Mouse (Mus musculus): Measurements from ENCODE around the gene Elmsan1. TPM values are rescaled to one million over a fixed set of nuclear protein-coding genes. Genes with fewer than 3 reads are reported as not detected.

The Elmsan1 gene
- total RNA-seq, 2 experiments from 2014 or later: 12.3 to 13.5 TPM

- DNase-seq (ENCODE audit: extremely low spot score in 1 of 2, low spot score in 2 of 2): no peak
- intact Hi-C loops (cut with DNase I): no loop called here
Measured at GRCm38 (mm10) chr12:84198076-84198679, 20.5 kb downstream of the Elmsan1 start.

- DNase-seq (ENCODE audit: extremely low spot score in 1 of 2, low spot score in 2 of 2): no peak
- intact Hi-C loops (cut with DNase I): no loop called here
Measured at GRCm38 (mm10) chr12:84195195-84195594, 23.5 kb downstream of the Elmsan1 start.

GRCm38 (mm10) chr12:84194400-84195109, 24.1 kb downstream of the Elmsan1 start:
- intact Hi-C loops (cut with DNase I): no loop called here
- DNase-seq (ENCODE audit: extremely low spot score in 1 of 2, low spot score in 2 of 2): no peak

GRCm38 (mm10) chr12:84193642-84194399, 24.9 kb downstream of the Elmsan1 start:
- DNase-seq (ENCODE audit: extremely low spot score in 1 of 2, low spot score in 2 of 2): peak; percentile 88 to 95
- intact Hi-C loops (cut with DNase I): no loop called here

- DNase-seq (ENCODE audit: extremely low spot score in 1 of 2, low spot score in 2 of 2): peak in 1 of 2 experiments; percentile 90
- intact Hi-C loops (cut with DNase I): no loop called here
Measured at GRCm38 (mm10) chr12:84192741-84193641, 25.7 kb downstream of the Elmsan1 start.

- intact Hi-C loops (cut with DNase I): no loop called here
- DNase-seq (ENCODE audit: extremely low spot score in 1 of 2, low spot score in 2 of 2): no peak
Measured at GRCm38 (mm10) chr12:84192280-84192679, 26.4 kb downstream of the Elmsan1 start.

GRCm38 (mm10) chr12:84191770-84192169, 26.9 kb downstream of the Elmsan1 start:
- no peak for DNase-seq (ENCODE audit: extremely low spot score in 1 of 2, low spot score in 2 of 2)
- intact Hi-C loops (cut with DNase I): no loop called here

- intact Hi-C loops (cut with DNase I): no loop called here
- DNase-seq (ENCODE audit: extremely low spot score in 1 of 2, low spot score in 2 of 2): no peak
Measured at GRCm38 (mm10) chr12:84191190-84191589, 27.5 kb downstream of the Elmsan1 start.

- DNase-seq (ENCODE audit: extremely low spot score in 1 of 2, low spot score in 2 of 2): no peak
- intact Hi-C loops (cut with DNase I): no loop called here
Measured at GRCm38 (mm10) chr12:84190151-84190820, 28.4 kb downstream of the Elmsan1 start.

GRCm38 (mm10) chr12:84188881-84189444, 29.7 kb downstream of the Elmsan1 start:
- intact Hi-C loops (cut with DNase I): loop anchor here (2.0 kb wide), 1 partner anchor 32 kb away; no protein-coding TSS in a partner anchor
- DNase-seq (ENCODE audit: extremely low spot score in 1 of 2, low spot score in 2 of 2): no peak

GRCm38 (mm10) chr12:84187752-84188601, 30.7 kb downstream of the Elmsan1 start:
- intact Hi-C loops (cut with DNase I): loop anchor here (2.0 kb wide), 1 partner anchor 33 kb away; no protein-coding TSS in a partner anchor
- peak in 1 of 2 experiments; percentile 42 for DNase-seq (ENCODE audit: extremely low spot score in 1 of 2, low spot score in 2 of 2)

GRCm38 (mm10) chr12:84186950-84187349, 31.7 kb downstream of the Elmsan1 start:
- DNase-seq (ENCODE audit: extremely low spot score in 1 of 2, low spot score in 2 of 2): peak in 1 of 2 experiments; percentile 52
- intact Hi-C loops (cut with DNase I): no loop called here

GRCm38 (mm10) chr12:84186536-84186935, 32.1 kb downstream of the Elmsan1 start:
- DNase-seq (ENCODE audit: extremely low spot score in 1 of 2, low spot score in 2 of 2): no peak

GRCm38 (mm10) chr12:84185547-84185946, 33.1 kb downstream of the Elmsan1 start:
- intact Hi-C loops (cut with DNase I): no loop called here
- no peak for DNase-seq (ENCODE audit: extremely low spot score in 1 of 2, low spot score in 2 of 2)

More at GRCm38 (mm10) chr12:84186536-84186935, 32.1 kb downstream of the Elmsan1 start:
- intact Hi-C loops (cut with DNase I): no loop called here

- no peak for DNase-seq (ENCODE audit: extremely low spot score in 1 of 2, low spot score in 2 of 2)
- intact Hi-C loops (cut with DNase I): no loop called here
Measured at GRCm38 (mm10) chr12:84184979-84185378, 33.7 kb downstream of the Elmsan1 start.

- intact Hi-C loops (cut with DNase I): no loop called here
- DNase-seq (ENCODE audit: extremely low spot score in 1 of 2, low spot score in 2 of 2): no peak
Measured at GRCm38 (mm10) chr12:84181999-84182398, 36.7 kb downstream of the Elmsan1 start.

Data from left cerebral cortex, postnatal 10 days (tissue).